Mouse (Mus musculus) midbrain, embryonic 10.5 days (tissue): ENCODE results near the gene Ephx4. TPM values are rescaled to one million over a fixed set of nuclear protein-coding genes. Genes with fewer than 3 reads are reported as not detected.
"Not testable (repeated sequence)": the region's sequence is repeated elsewhere in the genome, so short reads cannot be mapped to it uniquely, and the experiment has no call there.

Source experiments
- DNase-seq: peaks from one replicate; pipeline ENCODE4 v3.0.0-alpha.2; 2017; ENCODE audit warnings: low spot score
- H3K27ac ChIP-seq: fragments of 300-500 bp; sonication (generic); replicated peaks from 2 replicates; pipeline ENCODE4 v1.5.1; 2016; ENCODE audit warnings: mild to moderate bottlenecking
- H3K27me3 ChIP-seq: fragments of 300-500 bp; sonication (generic); 2 replicates; pipeline ENCODE4 v1.6.1; 2016; ENCODE audit warnings: low read depth, mild to moderate bottlenecking; ENCODE audit not compliant: poor library complexity, severe bottlenecking
- H3K36me3 ChIP-seq: fragments of 300-500 bp; sonication (generic); 2 replicates; pipeline ENCODE4 v1.6.1; 2016; ENCODE audit warnings: mild to moderate bottlenecking, moderate library complexity
- H3K4me1 ChIP-seq: fragments of 300-500 bp; sonication (generic); 2 replicates; pipeline ENCODE4 v1.6.1; 2016
- H3K4me3 ChIP-seq: fragments of 300-500 bp; sonication (generic); 2 replicates; pipeline ENCODE4 v1.5.1; 2016; ENCODE audit warnings: mild to moderate bottlenecking, moderate library complexity
- H3K9me3 ChIP-seq: fragments of 300-500 bp; sonication (generic); replicated peaks from 2 replicates; pipeline ENCODE4 v1.6.1; 2016; ENCODE audit warnings: mild to moderate bottlenecking
- WGBS: fragments of 180-500 bp; shearing (Covaris S2); methylation state at CpG from one replicate; pipeline ENCODE4 v1.1.7; 2016; 5-methylcytosine and 5-hydroxymethylcytosine counted together
- polyA plus RNA-seq: library from polyadenylated mRNA; unstranded; fragments of >200 nt; fragmentation: Nextera tagmentation; extraction: Ambion mirVana; gene quantifications from 2 replicates; pipeline ENCODE4 v1.2.1, GENCODE M21; 2016

Ephx4 gene
- 0.57 and 0.99 TPM in 2 replicates for polyA plus RNA-seq

DNA sequence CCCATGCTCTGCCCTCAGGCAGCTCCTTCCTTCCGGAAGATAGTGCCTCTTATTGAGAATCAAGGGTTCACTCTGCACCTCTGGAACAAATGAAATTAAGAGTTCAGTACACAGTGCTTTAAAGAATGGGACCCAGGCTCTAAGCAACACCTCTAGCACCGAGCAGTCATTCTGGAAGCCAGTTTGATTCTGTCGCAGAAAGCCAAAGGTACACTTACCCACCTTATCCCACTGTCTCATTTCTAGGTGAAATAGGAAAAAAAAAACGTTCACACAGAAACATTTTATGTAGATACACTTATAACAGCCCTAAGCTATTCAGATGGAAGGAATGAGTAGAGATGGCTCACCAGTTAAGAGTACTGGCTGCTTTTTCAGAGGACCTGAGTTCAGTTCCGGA lies at the start of gene Ephx4:
Gene Ephx4 (plus strand): TSS at position 301 of the 400 bp plus-strand sequence.
- no peaks in the 10 kb centered on the region for H3K36me3 ChIP-seq
- H3K4me3 ChIP-seq, result peak within 1 kb of the TSS; percentile 73
- DNase-seq, result no peak
- WGBS, result 23% methylated on average over 5 of the region's 5 CpGs
- H3K4me1 ChIP-seq, result peaks cover 14% of the 10 kb centered on the region
- peak within 1 kb of the TSS; percentile 77 for H3K27ac ChIP-seq
- no peaks in the 10 kb centered on the region for H3K9me3 ChIP-seq
- peaks cover 47% of the 10 kb centered on the region for H3K27me3 ChIP-seq

DNA sequence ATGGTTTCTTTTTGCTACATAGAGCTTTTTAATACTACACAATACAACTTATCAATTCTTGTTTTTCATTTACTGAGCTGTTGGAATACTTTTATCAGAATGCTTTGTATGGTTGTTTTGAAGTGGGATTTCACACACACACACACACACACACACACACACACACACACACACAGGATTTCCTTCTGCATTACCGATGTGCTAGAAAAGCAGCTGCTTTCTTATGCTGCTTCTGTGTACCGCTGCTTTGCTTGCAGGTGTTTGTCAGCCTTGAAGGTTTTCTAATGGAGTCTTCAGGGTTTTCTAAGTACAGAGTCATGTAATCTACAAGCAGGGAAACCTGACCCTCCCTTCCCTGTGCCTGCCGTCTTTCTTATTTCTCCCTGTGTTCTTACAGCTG lies 48.6 kb upstream of the Ephx4 start:
- no peak for DNase-seq
- no peak overlapping the region for H3K4me3 ChIP-seq
- H3K27ac ChIP-seq, result no peak overlapping the region
- 87% methylated on average over 3 of the region's 3 CpGs for WGBS
- no peaks in the 10 kb centered on the region for H3K9me3 ChIP-seq
- H3K36me3 ChIP-seq, result no peaks in the 10 kb centered on the region
- no peaks in the 10 kb centered on the region for H3K4me1 ChIP-seq
- no peaks in the 10 kb centered on the region for H3K27me3 ChIP-seq

DNA sequence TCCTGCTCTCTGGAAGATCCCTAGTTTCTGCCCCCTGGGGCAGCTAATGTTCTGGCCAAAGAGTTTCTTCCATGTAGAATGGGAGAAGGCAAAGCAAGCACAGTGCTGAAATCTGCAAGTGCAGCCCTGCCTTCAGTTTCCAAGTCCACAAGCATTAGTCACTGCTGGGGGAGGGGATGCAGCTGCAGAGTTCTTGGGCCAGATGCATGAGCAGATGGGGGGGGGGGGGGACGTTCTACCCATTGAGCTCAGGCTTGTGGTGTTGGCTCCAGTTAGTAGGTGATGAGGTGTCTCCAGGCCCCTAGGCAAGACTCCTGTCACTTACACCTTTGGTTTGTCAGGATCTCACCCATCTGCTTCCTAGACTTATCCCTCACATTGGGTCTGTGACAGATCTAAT lies 46.7 kb upstream of the Ephx4 start:
- no peaks in the 10 kb centered on the region for H3K9me3 ChIP-seq
- H3K27ac ChIP-seq, result no peak overlapping the region
- peaks cover 9% of the 10 kb centered on the region for H3K4me1 ChIP-seq
- no peaks in the 10 kb centered on the region for H3K36me3 ChIP-seq
- WGBS, result 64% methylated on average over 1 of the region's 1 CpGs
- DNase-seq, result no peak
- H3K4me3 ChIP-seq, result no peak overlapping the region
- no peaks in the 10 kb centered on the region for H3K27me3 ChIP-seq

DNA sequence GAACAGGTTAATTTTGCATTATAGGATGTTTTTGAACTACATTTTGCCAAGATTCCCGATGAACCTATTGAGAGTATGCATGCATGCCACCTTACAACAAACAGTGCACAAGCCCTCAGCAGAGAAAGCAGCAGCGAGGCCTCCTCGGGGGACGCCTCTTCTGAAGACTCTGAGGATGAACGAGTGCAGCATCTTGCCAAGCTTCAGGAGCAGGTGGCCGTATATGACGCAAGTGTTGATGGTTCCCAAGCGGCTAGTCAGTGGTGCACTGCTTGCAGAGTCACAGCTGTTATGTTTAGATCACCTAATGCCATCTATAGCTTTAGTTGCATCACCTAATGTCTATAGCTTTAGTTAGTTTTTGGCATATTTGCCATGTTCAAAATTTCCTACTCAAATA lies 44.8 kb upstream of the Ephx4 start:
- H3K4me3 ChIP-seq, result no peak overlapping the region
- no peak overlapping the region for H3K27ac ChIP-seq
- no peaks in the 10 kb centered on the region for H3K36me3 ChIP-seq
- WGBS, result 91% methylated on average over 8 of the region's 8 CpGs
- no peaks in the 10 kb centered on the region for H3K27me3 ChIP-seq
- H3K4me1 ChIP-seq, result peaks cover 9% of the 10 kb centered on the region
- DNase-seq, result no peak
- H3K9me3 ChIP-seq, result no peaks in the 10 kb centered on the region

DNA sequence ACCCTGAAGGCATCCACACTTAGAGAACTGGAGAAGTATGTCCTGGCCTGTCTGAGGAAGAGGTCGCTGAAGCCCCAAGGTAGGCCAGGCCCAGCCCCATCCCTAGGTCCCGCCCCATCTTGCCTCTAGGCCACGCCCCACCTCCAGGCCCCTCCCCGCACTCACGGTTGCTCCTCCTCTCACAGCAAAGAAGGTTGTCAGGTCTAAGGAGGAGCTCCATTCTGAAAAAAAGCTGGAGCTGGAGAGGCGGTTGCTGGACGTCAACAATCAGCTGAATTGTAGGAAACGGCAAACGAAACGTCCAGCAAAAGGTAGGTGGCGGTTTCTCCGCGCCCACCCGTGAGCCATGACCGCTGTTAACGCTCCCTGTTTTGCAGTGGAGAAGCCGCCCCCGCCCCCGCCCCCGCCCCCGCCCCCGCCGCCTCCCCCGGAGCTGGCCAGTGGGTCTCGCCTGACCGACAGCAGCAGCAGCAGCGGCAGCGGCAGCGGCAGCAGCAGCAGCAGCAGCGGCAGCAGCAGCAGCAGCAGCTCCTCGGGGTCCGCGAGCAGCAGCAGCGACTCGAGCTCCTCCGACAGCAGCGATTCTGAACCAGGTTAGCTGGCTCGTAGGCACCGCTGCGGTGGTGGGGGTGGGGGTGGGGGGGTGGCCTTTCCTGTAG lies 43.0 kb upstream of the Ephx4 start:
- H3K4me1 ChIP-seq, result peaks cover 9% of the 10 kb centered on the region
- H3K27me3 ChIP-seq, result no peaks in the 10 kb centered on the region
- H3K36me3 ChIP-seq, result no peaks in the 10 kb centered on the region
- H3K27ac ChIP-seq, result peak overlapping the region; percentile 85
- no peaks in the 10 kb centered on the region for H3K9me3 ChIP-seq
- peak; percentile 88 for DNase-seq
- H3K4me3 ChIP-seq, result peak overlapping the region; percentile 75
- WGBS, result 1% methylated on average over 40 of the region's 40 CpGs

DNA sequence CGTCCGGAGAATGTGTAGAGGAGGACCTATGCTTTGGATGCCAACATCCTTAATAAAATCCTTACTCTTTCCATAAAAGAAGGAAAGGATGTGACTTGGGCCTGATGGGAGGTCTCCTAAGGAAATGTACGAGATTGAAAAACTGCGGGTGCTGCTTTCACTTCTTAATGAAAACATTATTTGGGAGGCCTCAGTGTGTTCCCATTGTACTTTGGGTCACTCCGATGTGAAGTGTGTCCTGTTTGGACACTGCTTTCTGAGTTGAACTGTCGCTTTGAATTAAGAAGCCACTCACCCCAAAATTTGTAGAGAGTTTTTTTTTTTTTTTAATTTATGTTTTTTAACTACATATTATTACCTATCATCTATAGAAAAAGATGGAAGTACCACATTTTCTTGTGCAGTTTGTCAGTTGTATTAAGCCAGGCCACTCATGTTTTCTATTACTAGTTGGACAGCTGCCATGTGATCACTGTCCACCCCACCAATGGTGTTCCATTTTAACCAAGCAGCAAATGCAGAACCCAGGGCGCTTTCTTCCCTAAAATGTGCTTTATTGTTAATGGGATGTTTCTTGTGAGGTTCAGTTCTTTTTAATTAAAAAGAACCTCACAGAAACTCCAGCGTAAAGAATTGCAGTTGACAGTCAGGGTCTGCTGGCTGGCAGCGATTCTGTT lies 42.3 kb upstream of the Ephx4 start:
- H3K4me1 ChIP-seq, result peaks cover 9% of the 10 kb centered on the region
- H3K27ac ChIP-seq, result peak overlapping the region; percentile 85
- H3K36me3 ChIP-seq, result no peaks in the 10 kb centered on the region
- H3K4me3 ChIP-seq, result peak overlapping the region; percentile 75
- H3K9me3 ChIP-seq, result no peaks in the 10 kb centered on the region
- 28% methylated on average over 9 of the region's 9 CpGs for WGBS
- DNase-seq, result no peak
- H3K27me3 ChIP-seq, result no peaks in the 10 kb centered on the region

DNA sequence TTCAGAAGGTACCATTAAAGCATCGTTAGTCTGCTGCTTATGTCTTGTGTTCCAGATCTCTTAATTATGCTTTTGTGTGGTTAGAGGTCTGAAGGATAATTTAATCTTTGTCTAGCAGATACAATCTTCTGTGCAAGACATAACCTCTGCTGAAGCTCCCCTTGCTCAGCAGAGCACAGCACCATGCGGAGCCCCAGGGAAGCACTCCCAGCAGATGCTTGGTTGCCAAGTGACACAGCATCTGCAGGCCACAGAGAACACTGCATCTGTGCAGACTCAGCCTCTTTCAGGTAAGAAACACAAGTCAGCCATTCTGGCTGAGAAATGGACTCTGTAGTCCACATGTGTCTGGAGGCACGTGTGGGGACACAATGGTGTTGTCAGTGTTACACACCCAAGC lies 32.5 kb upstream of the Ephx4 start:
- Histone ChIP-seq H3K4me1 (peaks cover 11% of the 10 kb centered on the region), H3K36me3 (no peaks in the 10 kb centered on the region), H3K27ac (peak overlapping the region; percentile 71), H3K9me3 (no peaks in the 10 kb centered on the region), H3K4me3 (no peak overlapping the region), H3K27me3 (no peaks in the 10 kb centered on the region)
- DNase-seq, result no peak
- WGBS, result 72% methylated on average over 3 of the region's 3 CpGs

DNA sequence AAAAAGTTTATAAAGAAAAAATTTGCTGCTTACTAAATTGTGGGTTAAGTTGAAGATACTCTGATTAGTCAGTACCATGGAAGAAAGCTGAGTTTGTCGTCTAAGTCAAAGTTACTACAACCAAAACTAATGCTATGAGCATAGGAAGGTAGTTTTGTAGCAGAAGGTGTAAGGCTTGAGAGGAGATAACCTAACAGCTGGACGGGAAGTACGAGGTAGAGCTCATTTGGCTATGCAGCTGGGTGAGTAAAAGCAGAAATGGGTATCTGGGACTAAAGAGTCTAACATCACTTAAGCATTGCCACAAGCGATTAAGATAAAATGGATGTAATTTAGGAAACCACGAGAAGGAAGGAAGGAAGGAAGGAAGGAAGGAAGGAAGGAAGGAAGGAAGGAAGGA lies 31.2 kb upstream of the Ephx4 start:
- no peak overlapping the region for H3K4me3 ChIP-seq
- H3K27ac ChIP-seq, result no peak overlapping the region
- H3K9me3 ChIP-seq, result no peaks in the 10 kb centered on the region
- no peak for DNase-seq
- no peaks in the 10 kb centered on the region for H3K36me3 ChIP-seq
- peaks cover 11% of the 10 kb centered on the region for H3K4me1 ChIP-seq
- H3K27me3 ChIP-seq, result no peaks in the 10 kb centered on the region
- 87% methylated on average over 5 of the region's 5 CpGs for WGBS

DNA sequence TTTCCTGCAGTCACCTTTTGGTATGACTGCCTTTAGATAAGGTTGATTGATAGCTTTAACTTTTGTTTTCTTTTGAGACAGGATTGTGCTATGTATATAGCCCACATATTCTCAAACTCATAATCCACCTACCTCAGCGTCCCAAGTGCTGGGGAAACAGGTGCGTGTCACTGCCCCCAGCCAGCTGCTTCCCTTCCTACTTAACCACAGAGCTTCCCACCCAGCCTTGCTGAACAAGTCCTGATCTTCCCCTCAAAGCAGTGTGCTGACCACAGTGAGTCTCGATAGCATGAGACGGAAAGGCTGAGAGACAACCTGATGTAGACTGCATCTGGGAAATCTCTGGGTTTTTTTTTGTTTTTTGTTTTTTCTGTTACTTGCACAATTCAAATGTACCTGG lies 29.3 kb upstream of the Ephx4 start:
- Histone ChIP-seq H3K4me3 (no peak overlapping the region), H3K9me3 (no peaks in the 10 kb centered on the region), H3K27ac (no peak overlapping the region), H3K36me3 (no peaks in the 10 kb centered on the region), H3K27me3 (no peaks in the 10 kb centered on the region), H3K4me1 (peaks cover 11% of the 10 kb centered on the region)
- 93% methylated on average over 4 of the region's 4 CpGs for WGBS
- no peak for DNase-seq

DNA sequence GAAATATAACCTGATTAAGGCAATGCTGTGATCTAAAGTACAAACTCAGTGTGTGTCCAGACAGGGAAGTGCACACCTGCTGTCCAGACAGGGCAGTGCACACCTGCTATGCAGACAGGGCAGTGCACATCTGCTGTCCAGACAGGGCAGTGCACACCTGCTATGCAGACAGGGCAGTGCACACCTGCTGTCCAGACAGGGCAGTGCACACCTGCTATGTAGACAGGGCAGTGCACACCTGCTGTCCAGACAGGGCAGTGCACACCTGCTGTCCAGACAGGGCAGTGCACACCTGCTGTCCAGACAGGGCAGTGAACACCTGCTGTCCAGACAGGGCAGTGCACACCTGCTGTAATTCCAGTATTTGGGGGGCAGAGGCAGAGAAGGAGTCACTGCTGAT lies 16.1 kb upstream of the Ephx4 start:
- not testable (repeated sequence) for H3K4me1 ChIP-seq, H3K27me3 ChIP-seq, H3K9me3 ChIP-seq, H3K27ac ChIP-seq, H3K36me3 ChIP-seq, DNase-seq, H3K4me3 ChIP-seq

DNA sequence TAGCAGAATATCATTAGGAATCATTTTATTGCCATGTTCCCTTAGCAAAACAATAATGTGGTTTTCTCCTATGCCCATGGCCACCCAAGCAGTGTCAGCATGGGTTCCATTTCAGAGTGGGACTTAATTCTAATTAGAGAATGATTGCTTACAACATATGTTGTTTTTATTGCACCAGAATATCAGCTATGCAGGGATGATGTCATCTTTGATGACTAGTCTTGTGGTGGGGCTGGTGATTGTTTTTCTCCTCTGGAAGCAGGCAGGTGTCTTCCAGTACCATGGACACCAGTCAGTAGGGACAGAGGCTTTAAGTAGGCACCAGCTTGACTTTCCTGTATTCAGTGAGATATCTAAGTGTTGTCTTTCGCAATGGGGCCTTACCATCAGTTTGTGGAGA lies 14.7 kb upstream of the Ephx4 start:
- no peaks in the 10 kb centered on the region for H3K4me1 ChIP-seq
- no peaks in the 10 kb centered on the region for H3K36me3 ChIP-seq
- no peak overlapping the region for H3K4me3 ChIP-seq
- WGBS, result 94% methylated on average over 1 of the region's 1 CpGs
- H3K27me3 ChIP-seq, result no peaks in the 10 kb centered on the region
- DNase-seq, result no peak
- no peak overlapping the region for H3K27ac ChIP-seq
- H3K9me3 ChIP-seq, result no peaks in the 10 kb centered on the region

DNA sequence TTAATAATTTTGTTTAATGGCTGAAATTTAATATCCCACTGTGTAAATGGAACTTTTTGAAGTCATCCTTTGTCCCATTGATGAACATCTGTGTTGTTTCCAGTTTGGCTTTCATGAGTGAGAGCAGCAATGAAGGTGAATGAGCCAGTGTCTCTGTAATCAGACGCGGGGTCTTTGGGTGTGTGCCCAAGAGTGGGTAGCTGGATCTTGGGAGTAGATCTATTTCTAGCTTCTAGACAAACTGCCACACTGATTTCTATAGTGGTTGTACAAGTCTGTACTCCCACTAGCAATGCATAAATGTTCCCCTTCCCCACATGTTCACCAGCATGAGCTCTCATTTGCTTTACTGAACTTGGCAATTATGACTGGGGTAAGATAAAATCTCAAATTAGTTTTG lies 13.2 kb upstream of the Ephx4 start:
- Histone ChIP-seq H3K4me1 (no peaks in the 10 kb centered on the region), H3K4me3 (no peak overlapping the region), H3K9me3 (no peaks in the 10 kb centered on the region), H3K27ac (no peak overlapping the region), H3K27me3 (no peaks in the 10 kb centered on the region), H3K36me3 (no peaks in the 10 kb centered on the region)
- DNase-seq, result no peak
- WGBS, result 97% methylated on average over 2 of the region's 2 CpGs

DNA sequence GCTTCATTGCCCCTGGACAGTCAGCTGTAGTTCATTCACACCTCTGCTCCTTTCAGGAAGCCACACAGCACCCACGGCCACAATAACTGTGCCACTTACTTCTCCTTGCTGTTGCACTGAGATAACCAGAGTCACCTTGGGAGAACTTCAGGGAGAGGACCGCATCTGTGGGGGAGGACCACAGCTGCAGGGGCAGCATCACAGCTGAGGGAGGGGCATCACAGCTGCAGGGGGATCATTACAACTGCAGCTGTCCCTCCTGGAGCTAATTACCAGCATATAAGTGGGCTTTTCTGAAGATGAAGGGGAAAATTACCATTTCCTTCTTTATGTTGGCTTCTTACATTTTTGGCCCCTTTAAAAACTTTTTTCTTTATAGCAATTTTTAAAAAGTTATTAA lies 8.1 kb upstream of the Ephx4 start:
- DNase-seq, result no peak
- no peaks in the 10 kb centered on the region for H3K9me3 ChIP-seq
- no peaks in the 10 kb centered on the region for H3K36me3 ChIP-seq
- no peak overlapping the region for H3K27ac ChIP-seq
- H3K27me3 ChIP-seq, result no peaks in the 10 kb centered on the region
- WGBS, result 73% methylated on average over 2 of the region's 2 CpGs
- no peaks in the 10 kb centered on the region for H3K4me1 ChIP-seq
- H3K4me3 ChIP-seq, result no peak overlapping the region
